Mouse (Mus musculus) midbrain, embryonic 10.5 days (tissue): ENCODE measurements around the gene Rundc3a. TPM values are rescaled to one million over a fixed set of nuclear protein-coding genes. Genes with fewer than 3 reads are reported as not detected.

Source experiments
- DNase-seq: peaks from one replicate; pipeline ENCODE4 v3.0.0-alpha.2; 2017; ENCODE audit warnings: low spot score
- H3K27ac ChIP-seq: fragments of 300-500 bp; sonication (generic); replicated peaks from 2 replicates; pipeline ENCODE4 v1.5.1; 2016; ENCODE audit warnings: mild to moderate bottlenecking
- H3K27me3 ChIP-seq: fragments of 300-500 bp; sonication (generic); 2 replicates; pipeline ENCODE4 v1.6.1; 2016; ENCODE audit warnings: low read depth, mild to moderate bottlenecking; ENCODE audit not compliant: poor library complexity, severe bottlenecking
- H3K36me3 ChIP-seq: fragments of 300-500 bp; sonication (generic); 2 replicates; pipeline ENCODE4 v1.6.1; 2016; ENCODE audit warnings: mild to moderate bottlenecking, moderate library complexity
- H3K4me1 ChIP-seq: fragments of 300-500 bp; sonication (generic); 2 replicates; pipeline ENCODE4 v1.6.1; 2016
- H3K4me3 ChIP-seq: fragments of 300-500 bp; sonication (generic); 2 replicates; pipeline ENCODE4 v1.5.1; 2016; ENCODE audit warnings: mild to moderate bottlenecking, moderate library complexity
- H3K9me3 ChIP-seq: fragments of 300-500 bp; sonication (generic); replicated peaks from 2 replicates; pipeline ENCODE4 v1.6.1; 2016; ENCODE audit warnings: mild to moderate bottlenecking
- WGBS: fragments of 180-500 bp; shearing (Covaris S2); methylation state at CpG from one replicate; pipeline ENCODE4 v1.1.7; 2016; 5-methylcytosine and 5-hydroxymethylcytosine counted together
- polyA plus RNA-seq: library from polyadenylated mRNA; unstranded; fragments of >200 nt; fragmentation: Nextera tagmentation; extraction: Ambion mirVana; gene quantifications from 2 replicates; pipeline ENCODE4 v1.2.1, GENCODE M21; 2016

Rundc3a gene
- polyA plus RNA-seq = 21.5 and 40.7 TPM in 2 replicates

GRCm38 (mm10) chr11:102393238-102393634, at the start of gene Rundc3a:
Gene Rundc3a (plus strand): TSS chr11:102393403.
- Histone ChIP-seq H3K4me1 (peaks cover 57% of the 10 kb centered on the region), H3K4me3 (peak within 1 kb of the TSS; percentile 74), H3K27me3 (peaks cover 35% of the 10 kb centered on the region), H3K27ac (peak within 1 kb of the TSS; percentile 89), H3K9me3 (no peaks in the 10 kb centered on the region), H3K36me3 (peaks cover 4% of the 10 kb centered on the region; the same call in 1 of the 2 replicates)
- DNase-seq = peak; percentile 95
- WGBS = 2% methylated on average over 30 of the region's 34 CpGs

DNA sequence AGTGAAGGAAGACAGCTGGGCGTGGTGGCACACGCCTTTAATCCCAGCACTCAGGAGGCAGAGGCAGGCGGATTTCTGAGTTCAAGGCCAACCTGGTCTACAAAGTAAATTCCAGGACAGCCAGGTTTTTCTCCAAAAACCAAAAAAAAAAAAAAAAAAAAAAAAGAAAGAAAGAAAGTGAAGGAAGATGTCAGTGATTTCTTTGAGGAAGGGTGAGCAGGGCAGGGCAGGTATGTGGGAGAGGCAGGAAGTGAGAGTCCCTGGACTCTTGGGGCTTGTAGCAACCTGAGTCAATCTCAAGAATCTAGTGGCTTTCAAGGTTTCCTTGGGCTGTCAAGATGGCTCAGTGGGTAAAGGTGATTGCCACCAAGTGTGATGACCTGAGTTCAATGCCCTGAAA, 48.7 kb upstream of the Rundc3a start:
- no peaks in the 10 kb centered on the region for H3K36me3 ChIP-seq
- H3K9me3 ChIP-seq = no peaks in the 10 kb centered on the region
- H3K27ac ChIP-seq = no peak overlapping the region
- no peaks in the 10 kb centered on the region for H3K27me3 ChIP-seq
- no peak for DNase-seq
- H3K4me1 ChIP-seq = peaks cover 5% of the 10 kb centered on the region; the same call in 1 of the 2 replicates
- WGBS = 88% methylated on average over 3 of the region's 3 CpGs
- H3K4me3 ChIP-seq = no peak overlapping the region

DNA sequence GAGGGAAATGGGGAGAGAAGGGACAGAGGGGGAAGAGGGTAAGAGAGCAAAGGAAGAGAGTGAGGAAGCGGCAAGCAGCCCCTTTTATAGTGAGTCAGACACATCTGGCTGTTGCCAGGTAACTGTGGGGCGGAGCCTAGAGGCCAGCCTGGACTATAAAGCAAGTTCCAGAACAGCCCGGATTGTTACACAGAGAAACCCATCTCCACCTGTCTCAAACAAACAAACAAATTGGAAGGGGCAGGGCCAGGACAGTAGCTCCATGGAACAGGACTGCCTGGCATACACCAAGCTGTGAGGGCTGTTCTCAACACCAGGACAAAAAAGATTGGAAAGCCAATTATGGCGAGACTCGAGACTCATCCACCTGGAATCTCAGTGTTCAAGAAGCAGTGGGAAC, 46.3 kb upstream of the Rundc3a start:
- Histone ChIP-seq H3K27me3 (no peaks in the 10 kb centered on the region), H3K9me3 (no peaks in the 10 kb centered on the region), H3K27ac (no peak overlapping the region), H3K36me3 (no peaks in the 10 kb centered on the region), H3K4me3 (no peak overlapping the region), H3K4me1 (peaks cover 5% of the 10 kb centered on the region; the same call in 1 of the 2 replicates)
- 77% methylated on average over 5 of the region's 5 CpGs for WGBS
- no peak for DNase-seq

GRCm38 (mm10) chr11:102347683-102348082, 45.5 kb upstream of the Rundc3a start:
- WGBS = 64% methylated on average over 5 of the region's 5 CpGs

GRCm38 (mm10) chr11:102348101-102348585, 45.1 kb upstream of the Rundc3a start:
- Histone ChIP-seq H3K4me1 (no peaks in the 10 kb centered on the region), H3K9me3 (no peaks in the 10 kb centered on the region), H3K36me3 (no peaks in the 10 kb centered on the region), H3K4me3 (no peak overlapping the region), H3K27ac (no peak overlapping the region), H3K27me3 (no peaks in the 10 kb centered on the region; the same call in 1 of the 2 replicates)
- DNase-seq = no peak
- WGBS = 93% methylated on average over 7 of the region's 7 CpGs

More at GRCm38 (mm10) chr11:102347683-102348082, 45.5 kb upstream of the Rundc3a start:
- DNase-seq = no peak
- Histone ChIP-seq H3K4me3 (no peak overlapping the region), H3K27ac (no peak overlapping the region), H3K9me3 (no peaks in the 10 kb centered on the region), H3K36me3 (no peaks in the 10 kb centered on the region), H3K27me3 (no peaks in the 10 kb centered on the region), H3K4me1 (peaks cover 2% of the 10 kb centered on the region; the same call in 1 of the 2 replicates)

DNA sequence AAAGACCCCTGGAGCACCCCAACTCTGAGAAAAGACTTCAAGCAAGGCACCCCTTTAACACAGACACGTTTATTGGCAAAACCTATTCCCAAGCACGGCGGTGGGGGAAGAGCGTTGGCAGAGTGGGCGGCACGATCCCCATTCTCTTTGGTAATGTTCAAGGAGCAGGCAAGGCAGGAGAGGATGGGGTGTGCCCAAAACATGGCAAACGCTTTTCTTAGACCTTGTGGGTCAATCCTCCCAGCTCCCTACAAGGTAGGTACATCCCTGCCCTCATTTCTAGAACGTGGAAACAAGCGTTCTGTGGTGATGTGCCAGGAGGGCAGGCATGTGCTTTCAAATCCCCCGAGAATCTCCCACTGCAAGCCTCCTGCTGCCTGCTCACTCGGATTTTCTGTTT, 44.4 kb upstream of the Rundc3a start:
- no peaks in the 10 kb centered on the region for H3K36me3 ChIP-seq
- H3K9me3 ChIP-seq = no peaks in the 10 kb centered on the region
- H3K4me1 ChIP-seq = no peaks in the 10 kb centered on the region
- no peak overlapping the region for H3K27ac ChIP-seq
- H3K4me3 ChIP-seq = no peak overlapping the region
- H3K27me3 ChIP-seq = no peaks in the 10 kb centered on the region; the same call in 1 of the 2 replicates
- 86% methylated on average over 11 of the region's 11 CpGs for WGBS
- no peak for DNase-seq

DNA sequence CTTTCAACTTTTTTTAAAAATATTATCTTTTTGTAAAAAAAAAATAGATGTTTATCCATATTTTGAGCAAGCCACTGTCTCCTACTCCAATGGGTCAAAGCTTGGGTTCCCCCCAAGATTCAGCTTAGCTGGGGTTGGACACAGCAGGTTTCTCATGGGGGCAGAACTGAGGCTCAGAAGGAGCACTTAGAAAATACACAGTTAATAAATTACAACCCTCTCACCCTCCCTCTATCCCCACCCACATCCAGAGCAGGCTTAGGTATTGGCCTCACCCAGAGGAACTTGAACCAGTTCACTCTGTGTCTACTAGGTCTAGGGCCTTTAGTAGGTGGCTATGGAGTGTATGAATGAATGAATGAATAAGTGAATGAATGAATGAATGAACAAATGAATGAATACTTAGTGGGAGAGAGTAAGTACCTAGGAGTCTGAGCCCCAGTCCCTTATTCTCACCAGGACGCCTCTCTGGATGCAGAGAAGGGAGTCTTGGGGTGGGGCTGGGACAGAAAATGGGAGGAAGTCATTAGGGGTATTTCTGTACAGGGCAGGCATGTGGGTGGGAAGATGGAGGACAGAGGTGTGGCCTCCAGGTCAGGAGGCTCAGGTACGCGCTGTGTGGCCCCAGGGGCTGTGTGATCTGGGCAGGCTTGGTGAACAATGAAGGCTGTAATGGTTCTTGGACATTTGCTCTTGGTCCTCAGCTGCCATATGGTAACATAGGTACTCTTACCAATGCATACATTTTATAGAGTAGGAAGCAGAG, 43.8 kb upstream of the Rundc3a start:
- Histone ChIP-seq H3K27ac (no peak overlapping the region), H3K27me3 (no peaks in the 10 kb centered on the region; the same call in 1 of the 2 replicates), H3K9me3 (no peaks in the 10 kb centered on the region), H3K4me1 (no peaks in the 10 kb centered on the region), H3K36me3 (no peaks in the 10 kb centered on the region), H3K4me3 (no peak overlapping the region)
- WGBS = 72% methylated on average over 3 of the region's 3 CpGs
- DNase-seq = no peak

- H3K27ac ChIP-seq = no peak overlapping the region
- H3K36me3 ChIP-seq = no peaks in the 10 kb centered on the region
- DNase-seq = no peak
- H3K27me3 ChIP-seq = no peaks in the 10 kb centered on the region; the same call in 1 of the 2 replicates
- H3K9me3 ChIP-seq = no peaks in the 10 kb centered on the region
- no peak overlapping the region for H3K4me3 ChIP-seq
- WGBS = 89% methylated on average over 4 of the region's 4 CpGs
- no peaks in the 10 kb centered on the region for H3K4me1 ChIP-seq
Measured at GRCm38 (mm10) chr11:102350416-102350815, 42.8 kb upstream of the Rundc3a start.

DNA sequence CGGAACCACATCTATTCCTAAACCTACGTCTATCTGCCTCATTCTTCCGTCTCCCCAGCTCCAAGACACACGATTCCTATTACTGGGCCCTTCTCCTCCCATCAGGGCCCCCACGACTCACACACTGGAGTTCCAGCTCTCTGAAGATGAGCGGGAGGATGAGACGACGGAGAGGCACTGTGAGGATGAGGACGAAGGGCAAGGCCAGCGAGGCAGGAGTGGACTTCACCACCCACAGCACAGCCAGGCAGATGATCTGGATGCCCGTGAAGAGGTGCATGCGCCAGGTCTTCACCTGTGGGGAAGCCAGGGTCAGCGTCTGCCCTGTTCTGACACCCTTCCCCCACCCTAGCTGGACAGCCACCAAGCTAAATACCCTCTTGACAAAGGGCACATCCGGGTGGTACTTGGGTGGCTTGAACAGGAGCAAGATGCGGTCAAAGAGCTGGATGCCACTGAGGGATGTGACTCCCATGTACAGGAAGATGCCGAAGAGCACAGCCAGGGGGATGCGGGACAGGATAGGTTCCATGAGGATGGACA, 42.2 kb upstream of the Rundc3a start:
- Histone ChIP-seq H3K36me3 (no peaks in the 10 kb centered on the region), H3K27ac (no peak overlapping the region), H3K4me1 (no peaks in the 10 kb centered on the region), H3K4me3 (no peak overlapping the region), H3K27me3 (no peaks in the 10 kb centered on the region; the same call in 1 of the 2 replicates), H3K9me3 (no peaks in the 10 kb centered on the region)
- 89% methylated on average over 17 of the region's 17 CpGs for WGBS
- DNase-seq = no peak

- no peaks in the 10 kb centered on the region for H3K4me1 ChIP-seq
Measured at GRCm38 (mm10) chr11:102352378-102352777, 40.8 kb upstream of the Rundc3a start.

DNA sequence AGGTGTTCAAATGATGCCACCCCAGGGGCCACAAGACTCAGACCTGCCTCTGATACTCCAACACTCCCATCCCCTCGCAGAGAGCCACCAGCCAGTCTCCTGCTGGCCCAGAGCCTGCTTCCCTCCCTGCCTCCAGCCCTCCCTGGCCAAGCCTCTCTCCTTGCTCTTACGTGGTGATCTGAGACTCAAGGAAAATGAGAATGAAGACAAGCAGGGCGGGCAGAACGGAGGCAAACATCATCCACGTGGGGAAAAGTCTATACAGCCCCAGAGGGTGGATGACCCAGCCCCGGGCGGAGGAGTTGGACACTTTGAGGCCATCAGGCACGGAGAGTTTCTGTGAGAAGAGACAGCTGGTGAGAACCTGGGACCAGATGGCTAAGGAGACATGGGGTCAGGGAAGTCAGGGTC, 40.2 kb upstream of the Rundc3a start:
- Histone ChIP-seq H3K4me1 (0 out of 2 replicates have a peak, but pooled peaks cover 5% of the 10 kb centered on the region), H3K36me3 (no peaks in the 10 kb centered on the region), H3K9me3 (no peaks in the 10 kb centered on the region), H3K27ac (no peak overlapping the region), H3K4me3 (no peak overlapping the region), H3K27me3 (no peaks in the 10 kb centered on the region; the same call in 1 of the 2 replicates)
- 42% methylated on average over 8 of the region's 8 CpGs for WGBS
- no peak for DNase-seq

More at GRCm38 (mm10) chr11:102352378-102352777, 40.8 kb upstream of the Rundc3a start:
- DNase-seq = no peak
- no peaks in the 10 kb centered on the region; the same call in 1 of the 2 replicates for H3K27me3 ChIP-seq
- H3K4me3 ChIP-seq = no peak overlapping the region
- H3K27ac ChIP-seq = no peak overlapping the region
- no peaks in the 10 kb centered on the region for H3K36me3 ChIP-seq
- WGBS = 55% methylated on average over 5 of the region's 5 CpGs
- no peaks in the 10 kb centered on the region for H3K9me3 ChIP-seq

- no peaks in the 10 kb centered on the region for H3K9me3 ChIP-seq
- 82% methylated on average over 3 of the region's 3 CpGs for WGBS
- H3K4me3 ChIP-seq = no peak overlapping the region
- H3K27ac ChIP-seq = no peak overlapping the region
- no peaks in the 10 kb centered on the region for H3K36me3 ChIP-seq
- H3K4me1 ChIP-seq = 0 out of 2 replicates have a peak, but pooled peaks cover 5% of the 10 kb centered on the region
- no peak for DNase-seq
- H3K27me3 ChIP-seq = no peaks in the 10 kb centered on the region; the same call in 1 of the 2 replicates
Measured at GRCm38 (mm10) chr11:102355501-102355900, 37.7 kb upstream of the Rundc3a start.

GRCm38 (mm10) chr11:102356190-102356589, 37.0 kb upstream of the Rundc3a start:
- WGBS = 79% methylated on average over 12 of the region's 12 CpGs
- no peaks in the 10 kb centered on the region; the same call in 1 of the 2 replicates for H3K27me3 ChIP-seq
- H3K9me3 ChIP-seq = no peaks in the 10 kb centered on the region
- H3K4me1 ChIP-seq = 0 out of 2 replicates have a peak, but pooled peaks cover 5% of the 10 kb centered on the region
- no peak for DNase-seq
- H3K27ac ChIP-seq = no peak overlapping the region
- H3K36me3 ChIP-seq = no peaks in the 10 kb centered on the region
- no peak overlapping the region for H3K4me3 ChIP-seq
